Mouse (Mus musculus): ENCODE measurements around the gene Tdrd6. TPM values are rescaled to one million over a fixed set of nuclear protein-coding genes. Genes with fewer than 3 reads are reported as not detected.

Tdrd6 gene
- total RNA-seq, 2 experiments from 2014 or later = 0.29 to 0.49 TPM

Other genes with a start within 250 kb of the Tdrd6 start
- gene Mep1a, start 127.5 kb downstream of the Tdrd6 start, total RNA-seq (2021) = not detected
- under 1 TPM in 1 of 2 experiments, not detected in 1; 0.32 TPM for gene Ankrd66, start 86.7 kb downstream of the Tdrd6 start, total RNA-seq (2021)
- gene Pla2g7, start 62.2 kb downstream of the Tdrd6 start, total RNA-seq (2021) = 10 to 100 TPM; 72.1 to 86.8 TPM
- 10 to 100 TPM; 37.5 to 55.3 TPM for gene Slc25a27, start 36.9 kb upstream of the Tdrd6 start, total RNA-seq (2021)
- gene Cyp39a1, start 37.1 kb upstream of the Tdrd6 start, total RNA-seq (2021) = 1 to 10 TPM; 2.2 to 2.3 TPM
- 100 to 1,000 TPM; 172 to 186 TPM for gene Rcan2, start 171.1 kb upstream of the Tdrd6 start, total RNA-seq (2021)